Mouse (Mus musculus) lung, embryonic 14.5 days (tissue): ENCODE data around the gene Hoxa6. TPM values are rescaled to one million over a fixed set of nuclear protein-coding genes. Genes with fewer than 3 reads are reported as not detected.

Source experiments
- ATAC-seq: fragments of 200-750 bp; cut with Nextera tagmentation; 2 replicates; pipeline ENCODE4 v1.8.0; 2017; ENCODE audit warnings: mild to moderate bottlenecking, moderate TSS enrichment, moderate library complexity; ENCODE audit not compliant: insufficient read depth
- DNase-seq: peaks from one replicate; pipeline ENCODE4 v3.0.0-alpha.2; 2015
- H3K27ac ChIP-seq: fragments of 300-500 bp; sonication (generic); 2 replicates; pipeline ENCODE4 v1.5.1; 2014; ENCODE audit warnings: low read depth, mild to moderate bottlenecking, moderate library complexity
- H3K27me3 ChIP-seq: fragments of 300-500 bp; sonication (generic); 2 replicates; pipeline ENCODE4 v1.6.1; 2014; ENCODE audit warnings: low read length, control low read depth; ENCODE audit not compliant: insufficient read depth
- H3K36me3 ChIP-seq: fragments of 300-500 bp; sonication (generic); 2 replicates; pipeline ENCODE4 v1.6.1; 2014; ENCODE audit warnings: control low read depth; ENCODE audit not compliant: insufficient read depth
- H3K4me1 ChIP-seq: fragments of 300-500 bp; sonication (generic); 2 replicates; pipeline ENCODE4 v1.6.1; 2014; ENCODE audit warnings: antibody characterized with exemption, control low read depth; ENCODE audit not compliant: insufficient read depth
- H3K4me2 ChIP-seq: fragments of 300-500 bp; sonication (generic); 2 replicates; pipeline ENCODE4 v1.6.1; 2014; ENCODE audit warnings: mild to moderate bottlenecking
- H3K4me3 ChIP-seq: fragments of 300-500 bp; sonication (generic); 2 replicates; pipeline ENCODE4 v1.5.1; 2014; ENCODE audit warnings: low read depth, low read length
- H3K9ac ChIP-seq: fragments of 300-500 bp; sonication (generic); 2 replicates; pipeline ENCODE4 v1.6.1; 2014
- H3K9me3 ChIP-seq: fragments of 300-500 bp; sonication (generic); 2 replicates; pipeline ENCODE4 v1.6.1; 2016; ENCODE audit warnings: low read depth, low read length, control low read depth
- CTCF ChIP-seq: IDR thresholded peaks from 2 replicates; pipeline ENCODE4 v1.5.1; 2016; ENCODE audit warnings: antibody characterized with exemption, low read depth
- WGBS: fragments of 180-500 bp; shearing (Covaris S2); extraction: QIAGEN DNeasy Blood & Tissue Kit; methylation state at CpG from one replicate; pipeline ENCODE4 v1.1.7; 2014; 5-methylcytosine and 5-hydroxymethylcytosine counted together
- polyA plus RNA-seq: library from polyadenylated mRNA; unstranded; fragments of >200 nt; fragmentation: Nextera tagmentation; extraction: Ambion mirVana; gene quantifications from 2 replicates; pipeline ENCODE4 v1.2.1, GENCODE M21; 2014

Gene Hoxa6
- polyA plus RNA-seq, 1 experiment from 2014 or later, result 5.1 TPM

DNA sequence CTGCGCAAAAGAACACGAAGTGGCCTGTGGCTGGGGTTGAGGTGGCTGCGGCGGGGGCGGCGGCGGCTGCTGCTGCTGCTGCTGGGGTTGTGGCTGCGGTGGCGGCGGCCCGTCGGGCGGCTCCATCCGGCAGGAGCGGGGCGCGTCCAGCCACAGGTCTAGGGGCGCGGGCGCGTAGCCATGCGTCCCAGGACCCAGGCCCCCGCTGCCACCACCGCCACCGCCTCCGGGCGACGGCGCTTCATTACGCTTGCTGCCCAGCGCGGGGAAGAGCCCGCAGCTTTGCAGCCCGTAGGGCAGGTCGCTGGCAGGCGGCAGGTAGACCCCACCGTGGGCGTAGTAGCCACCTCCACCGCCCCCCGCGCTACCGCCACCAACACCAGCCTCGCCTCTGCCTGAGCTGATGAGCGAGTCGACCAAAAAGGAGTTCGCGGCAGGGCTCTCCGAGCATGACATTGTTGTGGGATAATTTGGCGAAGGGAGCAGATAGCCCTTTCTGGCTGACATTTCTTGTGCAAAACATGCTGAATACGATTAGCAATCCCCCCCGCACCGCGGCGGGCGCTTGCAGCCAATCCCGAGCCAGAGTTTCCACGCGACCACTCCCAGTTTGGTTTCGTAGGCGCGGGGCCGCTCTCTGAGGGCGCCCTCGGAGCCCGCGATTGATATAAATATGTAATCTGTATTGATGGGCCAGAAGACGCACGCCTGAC lies 26.1 kb upstream of the Hoxa6 start:
- Histone ChIP-seq H3K27ac (no peak overlapping the region; the same call in 1 of the 2 replicates), H3K9me3 (no peaks in the 10 kb centered on the region), H3K27me3 (peaks cover 98% of the 10 kb centered on the region), H3K4me1 (no peaks in the 10 kb centered on the region), H3K4me3 (peak overlapping the region; percentile 22; the same call in 1 of the 2 replicates), H3K9ac (peak overlapping the region; percentile 26; the same call in 1 of the 2 replicates), H3K36me3 (no peaks in the 10 kb centered on the region), H3K4me2 (peak overlapping the region; percentile 10; the same call in 1 of the 2 replicates)
- TF ChIP-seq CTCF, result no peak
- ATAC-seq (no peak), DNase-seq (no peak)
- 2% methylated on average over 68 of the region's 68 CpGs for WGBS

DNA sequence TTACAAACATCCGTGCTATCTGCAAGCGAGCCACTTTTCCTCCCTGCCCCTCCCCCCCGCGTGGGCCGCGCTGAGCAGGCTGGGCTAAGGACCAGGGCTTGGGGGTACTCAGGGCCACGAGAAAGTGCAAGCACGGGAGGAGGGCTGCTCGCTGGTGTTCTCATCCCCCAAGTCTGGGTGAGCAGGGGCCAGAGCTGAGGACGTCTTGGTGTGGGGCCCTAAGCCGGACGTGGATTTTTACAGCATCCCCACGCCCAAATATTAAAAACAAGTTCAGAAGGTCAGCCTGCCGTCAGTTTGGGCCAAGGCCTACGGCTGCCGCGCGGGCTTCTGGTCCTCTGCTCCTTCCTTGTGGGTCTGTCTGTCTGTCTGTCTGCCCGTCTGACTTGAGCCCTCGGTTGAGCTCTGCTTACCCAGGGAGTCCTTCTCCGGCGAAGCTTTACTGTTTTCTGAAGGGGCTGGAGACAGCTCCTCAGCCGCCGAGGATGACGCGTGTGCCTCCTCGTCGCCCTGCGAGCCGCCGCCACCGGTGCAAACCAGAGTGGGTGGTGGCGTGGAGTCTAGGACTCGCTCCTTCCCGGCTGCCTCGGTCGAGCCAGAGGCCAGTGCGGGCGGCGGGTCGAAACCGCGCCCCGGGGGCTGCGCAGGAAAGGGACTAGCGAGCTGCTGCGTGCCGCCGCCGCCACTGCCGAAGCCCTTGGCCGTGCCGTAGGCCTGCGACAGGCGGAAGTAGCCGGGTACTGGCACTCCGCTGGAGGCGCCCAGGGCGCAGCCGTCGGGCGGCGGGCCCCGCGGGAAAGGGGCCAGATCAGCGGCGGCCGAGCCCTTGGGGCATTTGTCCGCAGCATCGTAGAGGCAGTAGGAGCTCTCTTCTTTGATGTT lies 25.3 kb upstream of the Hoxa6 start:
- Histone ChIP-seq H3K4me3 (peak overlapping the region; percentile 22; the same call in 1 of the 2 replicates), H3K4me2 (peak overlapping the region; percentile 23; the same call in 1 of the 2 replicates), H3K27me3 (peaks cover 99% of the 10 kb centered on the region), H3K9me3 (no peaks in the 10 kb centered on the region), H3K4me1 (no peaks in the 10 kb centered on the region), H3K36me3 (no peaks in the 10 kb centered on the region), H3K9ac (peak overlapping the region; percentile 26; the same call in 1 of the 2 replicates), H3K27ac (no peak overlapping the region; the same call in 1 of the 2 replicates)
- ATAC-seq (0 out of 2 replicates have a peak, but pooled peaks have one; percentile 24), DNase-seq (no peak)
- whole genome bisulfite sequencing, result 1% methylated on average over 69 of the region's 70 CpGs
- TF ChIP-seq CTCF, result no peak

DNA sequence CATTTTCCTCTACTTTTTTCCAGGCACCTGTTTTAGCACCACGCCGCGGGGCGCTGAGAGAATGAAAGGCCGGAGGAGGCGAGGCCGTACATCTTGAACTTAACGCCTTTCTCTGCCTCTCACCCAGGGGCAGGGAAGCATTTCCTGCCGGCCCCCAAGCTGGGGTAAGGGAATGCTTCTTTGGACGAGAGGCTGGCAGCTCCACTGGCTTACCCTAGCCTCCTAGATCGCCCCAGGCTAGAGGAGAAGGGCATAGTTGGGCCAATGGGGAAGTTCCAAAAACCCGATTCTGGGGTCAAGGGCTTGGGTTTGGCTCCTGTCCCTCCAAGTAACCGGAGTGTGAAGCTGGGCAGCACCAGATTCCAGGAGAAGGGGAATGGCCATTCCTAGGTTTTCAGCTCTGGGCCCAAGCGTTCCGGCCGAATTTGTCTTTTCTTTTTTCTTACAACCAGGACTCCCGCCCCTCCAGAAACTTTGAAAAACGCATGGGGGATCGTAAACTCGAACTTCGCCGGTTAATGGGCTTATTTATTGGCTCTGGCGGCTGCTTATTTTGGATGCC lies 24.5 kb upstream of the Hoxa6 start:
- Histone ChIP-seq H3K9me3 (no peaks in the 10 kb centered on the region), H3K9ac (no peak overlapping the region), H3K4me1 (no peaks in the 10 kb centered on the region), H3K36me3 (no peaks in the 10 kb centered on the region), H3K27ac (no peak overlapping the region), H3K27me3 (peaks cover 99% of the 10 kb centered on the region), H3K4me3 (peak overlapping the region; percentile 12), H3K4me2 (no peak overlapping the region)
- 2% methylated on average over 23 of the region's 23 CpGs for WGBS
- DNase-seq, result no peak
- TF ChIP-seq CTCF, result no peak
- no peak for ATAC-seq

DNA sequence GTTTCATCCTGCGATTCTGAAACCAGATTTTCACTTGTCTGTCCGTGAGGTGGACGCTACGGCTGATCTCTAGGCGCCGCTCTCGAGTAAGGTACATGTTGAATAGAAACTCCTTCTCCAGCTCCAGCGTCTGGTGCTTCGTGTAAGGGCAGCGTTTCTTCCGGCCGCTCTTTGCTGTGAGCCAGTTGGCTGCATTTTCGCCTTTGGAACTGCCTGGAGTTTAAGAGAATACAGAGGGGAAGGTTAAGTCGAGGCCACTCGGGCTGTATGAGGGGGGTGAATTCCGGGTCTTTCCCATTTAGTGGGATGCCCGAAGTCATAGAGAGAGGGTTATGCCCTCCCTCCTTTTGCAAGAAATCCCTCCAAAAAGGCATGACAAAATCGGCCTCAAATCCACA lies 24.0 kb upstream of the Hoxa6 start:
- Histone ChIP-seq H3K27me3 (peaks cover 99% of the 10 kb centered on the region), H3K4me3 (peak overlapping the region; percentile 12), H3K27ac (no peak overlapping the region), H3K9me3 (no peaks in the 10 kb centered on the region), H3K4me2 (no peak overlapping the region), H3K4me1 (no peaks in the 10 kb centered on the region), H3K36me3 (no peaks in the 10 kb centered on the region), H3K9ac (no peak overlapping the region)
- no peak for TF ChIP-seq CTCF
- peak; percentile 57 for DNase-seq
- ATAC-seq, result no peak
- under 1% methylated on average over 18 of the region's 18 CpGs for WGBS

DNA sequence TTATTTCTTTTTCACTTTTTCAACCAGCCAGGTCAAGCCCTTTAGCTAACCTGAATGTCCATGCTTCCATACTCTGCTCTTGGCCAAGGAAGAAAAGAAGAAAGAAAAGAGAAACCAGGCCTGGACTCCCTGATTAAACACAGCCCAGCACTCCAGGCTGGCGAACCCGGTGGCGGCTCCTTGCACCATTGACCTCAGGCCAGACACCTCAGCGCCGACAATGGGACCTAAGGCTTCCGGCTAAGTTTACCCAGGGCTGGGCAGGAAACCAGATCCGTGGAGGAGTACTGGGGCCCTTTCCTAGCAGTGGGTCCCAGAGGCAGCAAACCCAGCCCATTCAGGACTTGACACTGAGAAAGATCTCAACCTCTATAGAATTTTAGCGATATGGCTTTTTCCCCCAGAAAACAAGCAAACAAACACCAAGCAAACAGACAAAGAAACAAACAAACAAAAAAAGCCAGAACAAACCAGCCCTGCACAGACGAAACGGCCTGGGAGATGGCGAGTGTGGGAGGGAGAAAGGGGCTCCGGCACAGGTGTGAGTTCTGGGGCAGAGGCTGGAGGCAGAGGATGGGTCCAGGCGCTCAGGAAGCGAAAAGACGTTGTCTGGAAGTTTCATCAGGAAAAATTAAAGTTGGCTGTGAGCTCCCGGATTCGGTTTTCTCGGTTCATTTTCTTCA lies 23.5 kb upstream of the Hoxa6 start:
- H3K4me1 ChIP-seq, result no peaks in the 10 kb centered on the region
- H3K4me2 ChIP-seq, result no peak overlapping the region
- no peak for TF ChIP-seq CTCF
- DNase-seq (no peak), ATAC-seq (no peak)
- no peak overlapping the region for H3K27ac ChIP-seq
- H3K9ac ChIP-seq, result no peak overlapping the region
- WGBS, result 2% methylated on average over 18 of the region's 18 CpGs
- no peaks in the 10 kb centered on the region for H3K9me3 ChIP-seq
- H3K36me3 ChIP-seq, result no peaks in the 10 kb centered on the region
- H3K4me3 ChIP-seq, result peak overlapping the region; percentile 12; the same call in 1 of the 2 replicates
- H3K27me3 ChIP-seq, result peaks cover 99% of the 10 kb centered on the region

DNA sequence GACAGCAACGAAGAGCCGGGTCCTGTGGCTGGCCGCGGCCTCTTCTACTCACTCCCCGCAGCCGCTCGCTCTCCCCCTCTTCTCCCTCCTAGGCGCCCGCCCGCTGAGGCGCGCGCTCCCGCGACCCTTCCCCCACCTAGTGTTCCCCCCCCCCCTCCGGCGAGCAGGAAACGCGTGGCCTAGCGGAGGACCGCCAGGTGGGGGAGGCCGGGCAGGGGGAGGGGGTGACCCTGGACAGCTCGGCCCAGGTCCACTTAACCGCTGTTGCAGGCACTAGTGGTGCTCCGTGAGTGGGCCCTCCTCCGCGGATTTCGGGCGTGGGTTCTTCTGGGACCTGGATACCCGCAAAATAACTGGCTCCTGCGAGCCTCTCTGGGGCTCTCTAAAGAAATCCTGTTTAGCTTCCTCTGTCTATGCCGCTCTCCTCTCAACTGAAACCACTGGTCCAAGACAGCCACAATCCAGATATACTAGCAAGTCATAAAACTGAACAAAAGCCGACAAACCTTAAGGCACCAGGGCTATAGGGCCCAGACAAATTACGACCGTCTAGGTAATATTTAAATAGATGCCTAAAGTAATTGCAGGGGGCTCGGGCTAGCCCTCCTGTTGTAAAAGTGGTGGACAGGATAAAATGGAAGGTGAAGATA lies 22.1 kb upstream of the Hoxa6 start, which contains the start of gene Hoxa9:
Hoxa9 (minus strand) TSS at position 574 of the 650 bp plus-strand sequence.
- 1% methylated on average over 27 of the region's 36 CpGs for WGBS
- no peak for TF ChIP-seq CTCF
- no peaks in the 10 kb centered on the region for H3K9me3 ChIP-seq
- ATAC-seq (no peak), DNase-seq (no peak)
- no peaks in the 10 kb centered on the region for H3K36me3 ChIP-seq
- H3K4me2 ChIP-seq, result peak within 1 kb of the TSS; percentile 5; the same call in 1 of the 2 replicates
- no peaks in the 10 kb centered on the region for H3K4me1 ChIP-seq
- H3K4me3 ChIP-seq, result peak within 1 kb of the TSS; percentile 10; the same call in 1 of the 2 replicates
- no peak within 1 kb of the TSS for H3K9ac ChIP-seq
- no peak within 1 kb of the TSS for H3K27ac ChIP-seq
- H3K27me3 ChIP-seq, result peaks cover 99% of the 10 kb centered on the region
